ENCODE assay signal across 9 mouse cellular contexts in the genomic region with DNA sequence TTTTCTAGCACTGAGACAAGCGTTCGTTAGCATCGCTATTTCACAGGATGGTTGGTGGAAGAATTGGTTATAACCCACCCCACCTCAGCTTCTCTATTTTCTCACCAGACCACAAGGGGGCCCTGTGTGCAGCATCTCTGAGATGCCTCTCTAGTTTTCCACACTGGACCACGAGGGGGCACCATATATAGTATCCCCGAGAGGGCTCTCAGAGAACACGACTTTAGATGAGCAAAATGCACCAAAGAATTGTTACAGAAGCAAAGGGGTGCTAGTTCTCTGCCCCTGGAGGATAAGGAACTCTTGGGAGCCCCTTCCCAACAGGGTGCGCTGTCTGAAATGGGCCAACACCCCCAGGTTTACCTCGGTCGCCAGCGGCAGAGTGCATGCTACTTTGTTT. TPM values are rescaled to one million over a fixed set of nuclear protein-coding genes. Genes with fewer than 3 reads are reported as not detected.
DNase-seq lines count a peak whose midpoint lies in the region; ATAC-seq and TF ChIP-seq lines count a peak whose summit lies in the region.
"Had no signal": no experiment of that assay in that cellular context is flagged by ENCODE, and none has a peak within 500 bp of the region (broad histone marks: within the 10 kb centered on the region; RNA-seq: fewer than 3 reads in every experiment).

No protein-coding gene starts in this region.

- H3K4me3 ChIP-seq in heart, embryonic 12.5 days, result no peak overlapping the region
- no peak overlapping the region for H3K4me3 ChIP-seq in testis, adult 2 months (ENCODE audit: control insufficient read depth, low read depth, low read length)
- H3K4me3 ChIP-seq: neural tube, embryonic 13.5 days had no signal

- H3K4me1 ChIP-seq in heart, embryonic 12.5 days (replicated peaks), result peaks cover 13% of the 10 kb centered on the region
- H3K4me1 ChIP-seq in testis, adult 2 months (ENCODE audit: control insufficient read depth, insufficient read depth, low read length), result peaks cover 2% of the 10 kb centered on the region; the same call in 1 of the 2 replicates

- no peak overlapping the region for H3K4me2 ChIP-seq in heart, embryonic 12.5 days
- H3K4me2 ChIP-seq: neural tube, embryonic 13.5 days had no signal

- H3K36me3 ChIP-seq in heart, embryonic 12.5 days, result no peaks in the 10 kb centered on the region
- H3K36me3 ChIP-seq in testis, adult 2 months (ENCODE audit: control insufficient read depth, insufficient read depth, low read length), result no peaks in the 10 kb centered on the region
- H3K36me3 ChIP-seq: neural tube, embryonic 13.5 days had no signal

- peak; percentile 96 for DNase-seq in heart, adult 11 months
- peak; percentile 72 for DNase-seq in adipocyte (ENCODE audit: low spot score)
- DNase-seq in embryo, embryonic 10.5 days (ENCODE audit: low spot score), result peak; percentile 87
- peak; percentile 82 to 92 for DNase-seq in heart, postnatal 14 days
- DNase-seq in left cerebral cortex, adult 8-10 months (ENCODE audit: low spot score in 2 of 2), result peak; percentile 21 to 52
- DNase-seq in naive thymus-derived CD4-positive, alpha-beta T cell, adult 2 months (ENCODE audit: low read depth), result peak; percentile 90

- no peak for TF ChIP-seq POLR2A in testis, adult 2 months (IDR thresholded peaks at IDR 0.05; ENCODE audit: control insufficient read depth, low read depth, low read length)

- WGBS in heart, embryonic 12.5 days, result 66% methylated on average over 10 of the region's 10 CpGs

- no peak for ATAC-seq in heart, embryonic 12.5 days (ENCODE audit: insufficient number of reproducible peaks, low FRiP score)

- intact Hi-C loops in heart, postnatal 14 days (cut with DNase I), result loop anchor here (1.0 to 5.0 kb wide), 2 partner anchors 35 to 57 kb away; no protein-coding TSS in a partner anchor

- H3K9ac ChIP-seq in heart, embryonic 12.5 days, result no peak overlapping the region
- H3K9ac ChIP-seq: neural tube, embryonic 13.5 days had no signal

- no peaks in the 10 kb centered on the region for H3K9me3 ChIP-seq in heart, embryonic 12.5 days (replicated peaks)
- H3K9me3 ChIP-seq: neural tube, embryonic 13.5 days had no signal

- peaks cover 14% of the 10 kb centered on the region for H3K27me3 ChIP-seq in heart, embryonic 12.5 days (replicated peaks)
- no peaks in the 10 kb centered on the region for H3K27me3 ChIP-seq in testis, adult 2 months (ENCODE audit: control insufficient read depth, insufficient read depth, low read length)
- H3K27me3 ChIP-seq: neural tube, embryonic 13.5 days had no signal

- no peak overlapping the region for H3K27ac ChIP-seq in heart, embryonic 12.5 days (ENCODE audit: poor library complexity, severe bottlenecking)
- no peak overlapping the region for H3K27ac ChIP-seq in testis, adult 2 months (ENCODE audit: control insufficient read depth, insufficient read depth, low read depth, low read length)
- H3K27ac ChIP-seq: neural tube, embryonic 13.5 days had no signal

- peak; percentile 36; the same call in 1 of the 2 replicates for TF ChIP-seq CTCF in testis, adult 2 months (IDR thresholded peaks at IDR 0.05; ENCODE audit: control insufficient read depth, insufficient read depth, insufficient replicate concordance, low read depth, low read length)

RNA-seq across cellular contexts. Expression of a gene that starts 28.9 kb away (rescaled TPM):
- not detected in 2 replicates for polyA plus RNA-seq in heart, embryonic 12.5 days (2016; fragmentation: Nextera tagmentation; extraction: Ambion mirVana)
- total RNA-seq in heart, postnatal 14 days (2021), result not detected
- total RNA-seq in left cerebral cortex, adult 8-10 months (2022), result not detected
- not detected in 2 replicates for polyA plus RNA-seq in testis, adult 2 months (2012; rRNA removed)
- polyA plus RNA-seq: neural tube, embryonic 13.5 days had no signal

RNA-seq across cellular contexts. Expression of a gene that starts 53.1 kb away (rescaled TPM):
- polyA plus RNA-seq in heart, embryonic 12.5 days (2016; fragmentation: Nextera tagmentation; extraction: Ambion mirVana), result 13.6 and 14.5 TPM in 2 replicates
- 10 to 100 TPM; 22.5 to 22.7 TPM for total RNA-seq in heart, postnatal 14 days (2021)
- total RNA-seq in left cerebral cortex, adult 8-10 months (2022), result 100 to 1,000 TPM; 147 to 172 (median 158) TPM
- polyA plus RNA-seq in testis, adult 2 months (2012; rRNA removed), result 14.3 and 16.2 TPM in 2 replicates

Comparison
In these comparisons a context has a peak if more than half of its experiments do, and no peak if none do; other contexts are left out.
1. DNase-seq: peak in every context shown above with its lines; median percentile 96 in heart, adult 11 months; 90 in naive thymus-derived CD4-positive, alpha-beta T cell, adult 2 months; 87 in embryo, embryonic 10.5 days; 87 in heart, postnatal 14 days; 72 in adipocyte; 36 in left cerebral cortex, adult 8-10 months.
2. RNA of a gene that starts 53.1 kb away (total RNA-seq): 147 to 172 TPM in left cerebral cortex, adult 8-10 months; 22.5 to 22.7 TPM in heart, postnatal 14 days; every median in the first group is over 4 times any median in the second.